Mouse (Mus musculus) layer of hippocampus, postnatal 10 days (tissue): ENCODE results near the gene Bach1. TPM values are rescaled to one million over a fixed set of nuclear protein-coding genes. Genes with fewer than 3 reads are reported as not detected.

Experiments used
- DNase-seq, 2 experiments: peaks; one replicate each; pipeline ENCODE4 v3.0.0; 2021; ENCODE audit warnings: low spot score in 2 of 2
- total RNA-seq, 2 experiments: library from RNA; stranded (reverse); gene quantifications; 2 replicates each; pipeline ENCODE4 v1.2.3; 2021

Bach1 gene
- total RNA-seq, 2 experiments from 2014 or later, result 18.2 to 19.2 TPM

DNA sequence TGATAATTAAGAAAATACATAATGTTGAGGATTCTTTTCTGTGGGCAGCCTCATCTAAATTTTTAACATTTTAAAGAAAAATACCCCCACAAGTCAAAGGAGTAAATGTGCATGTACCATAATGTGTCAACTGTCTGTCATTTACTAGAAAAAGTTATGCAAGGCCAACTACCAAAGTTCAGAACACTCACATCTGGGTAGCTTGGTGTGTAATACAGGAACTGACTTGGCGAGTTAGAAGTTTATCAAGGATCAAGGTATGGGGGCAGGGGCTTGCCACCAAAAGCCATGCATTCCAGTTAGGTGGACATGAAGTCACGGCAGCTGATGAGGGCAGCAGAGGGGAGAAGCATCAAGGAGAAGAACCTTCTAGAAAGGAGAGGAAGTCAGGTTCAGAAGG is 13.2 kb downstream of the Bach1 start:
- DNase-seq, result no peak

DNA sequence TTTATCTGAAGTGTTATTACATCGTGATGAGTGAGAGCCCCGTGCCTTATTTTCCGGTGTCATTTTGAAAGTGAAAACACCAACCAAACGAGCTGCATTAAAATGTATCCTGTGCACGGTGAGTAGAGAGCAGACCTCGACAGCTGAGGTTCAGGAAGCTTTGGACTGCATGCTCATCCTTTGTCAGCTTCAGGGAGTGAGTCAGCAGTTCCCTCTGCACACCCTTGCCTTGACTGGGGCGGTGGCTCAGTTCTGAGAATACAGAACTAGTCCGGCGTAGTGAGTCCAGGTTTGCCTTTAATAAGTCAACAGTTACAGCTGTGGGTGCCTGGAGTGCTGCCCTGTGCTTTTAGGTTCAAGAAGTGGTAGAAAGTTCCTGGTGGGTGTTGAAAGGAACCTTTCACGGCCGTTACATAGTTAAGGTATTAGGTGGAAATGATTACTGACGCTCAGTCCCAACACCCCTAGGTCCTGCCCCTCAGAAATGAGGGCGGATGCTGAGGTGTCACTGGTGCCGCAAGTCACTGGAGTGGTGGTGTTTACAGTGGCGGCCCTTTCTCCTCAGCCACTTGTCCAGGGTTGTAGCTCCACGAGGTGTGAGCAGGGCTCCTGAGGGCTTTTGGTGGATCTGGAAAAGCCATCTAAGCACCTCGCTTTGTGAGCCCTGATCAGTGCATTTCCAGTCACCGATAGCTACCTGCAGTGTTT is 14.4 kb downstream of the Bach1 start:
- DNase-seq, result no peak

DNA sequence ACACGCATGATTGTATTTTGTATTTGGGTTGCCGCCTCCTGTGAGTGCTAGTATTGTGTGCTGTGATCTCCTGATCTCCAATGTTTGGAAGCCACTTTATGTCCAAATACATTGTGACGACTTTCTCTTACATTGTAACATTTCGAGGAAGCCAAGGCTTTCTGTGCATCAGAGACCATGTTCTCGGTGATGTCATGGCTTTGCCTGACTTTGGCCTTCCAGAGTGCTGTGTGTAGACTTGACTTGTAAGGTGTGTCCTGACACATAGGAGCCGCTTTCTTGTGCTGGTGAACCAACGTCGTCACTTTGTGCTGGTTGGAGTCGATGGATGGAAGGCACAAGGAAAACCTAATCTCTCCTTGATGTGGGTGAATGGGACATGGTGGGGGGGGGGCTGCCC is 15.8 kb downstream of the Bach1 start:
- no peak for DNase-seq

DNA sequence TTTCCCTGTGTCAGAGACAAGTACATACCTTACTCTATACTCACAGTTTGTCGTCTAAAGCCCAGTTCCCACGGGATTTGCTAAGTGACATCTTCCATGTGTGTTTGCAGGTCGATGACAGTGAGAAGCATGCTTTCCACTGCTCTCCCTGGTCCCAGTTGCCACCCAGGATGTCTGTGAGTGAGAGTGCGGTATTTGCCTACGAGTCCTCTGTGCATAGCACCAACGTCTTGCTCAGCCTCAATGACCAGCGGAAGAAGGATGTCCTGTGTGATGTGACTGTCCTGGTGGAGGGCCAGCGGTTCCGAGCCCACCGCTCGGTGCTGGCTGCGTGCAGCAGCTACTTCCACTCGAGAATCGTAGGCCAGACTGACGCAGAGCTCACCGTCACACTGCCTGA is 16.5 kb downstream of the Bach1 start:
- no peak for DNase-seq

DNA sequence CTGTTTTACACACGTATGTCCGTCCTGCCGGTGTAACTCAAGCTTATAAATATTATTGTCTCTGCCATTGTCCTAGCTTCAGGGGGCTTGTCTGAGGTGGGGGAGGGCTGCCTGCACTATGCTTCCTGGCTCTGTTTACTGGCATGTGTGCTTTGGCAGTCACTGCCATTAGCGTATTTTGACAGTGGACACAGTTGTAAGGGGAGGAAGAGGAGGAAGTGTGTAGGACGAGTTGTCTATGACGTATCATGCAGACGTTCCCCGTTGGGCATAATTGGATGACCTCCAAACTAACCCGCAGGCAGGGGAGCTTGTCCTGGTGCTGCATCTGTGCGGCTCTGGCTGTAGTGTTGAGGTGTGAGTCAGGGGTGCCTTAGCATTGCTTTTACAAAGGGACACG is 17.5 kb downstream of the Bach1 start:
- DNase-seq, result no peak

DNA sequence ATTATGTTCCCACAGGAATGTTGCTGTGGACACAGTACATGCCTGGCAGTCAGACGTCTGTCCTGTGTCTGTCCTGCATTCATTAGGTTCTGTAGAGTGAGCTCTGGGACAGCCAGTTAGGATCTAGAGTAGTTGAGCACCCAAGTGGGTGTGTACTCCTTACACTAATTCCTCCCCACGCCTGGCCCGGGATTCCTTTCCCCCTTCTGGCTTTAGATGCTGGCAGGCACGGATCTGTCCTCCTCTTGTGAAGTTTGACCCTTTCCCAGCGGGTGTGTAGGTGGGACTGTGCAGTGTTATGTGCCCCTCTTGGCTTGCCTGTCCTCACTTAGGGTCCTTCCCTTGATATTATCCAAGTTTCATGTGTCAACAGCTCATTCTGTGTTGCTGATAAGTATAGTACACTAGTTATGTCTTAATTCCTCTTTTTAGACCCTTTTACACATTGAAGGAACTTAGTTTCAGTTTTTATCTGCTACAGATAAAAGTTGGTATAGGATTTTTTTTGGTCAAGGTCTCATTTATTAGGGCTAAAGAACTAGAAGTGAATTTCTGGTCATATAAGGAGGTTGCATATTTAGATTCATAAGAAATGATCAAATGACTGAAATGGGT is 18.4 kb downstream of the Bach1 start:
- DNase-seq, result no peak

DNA sequence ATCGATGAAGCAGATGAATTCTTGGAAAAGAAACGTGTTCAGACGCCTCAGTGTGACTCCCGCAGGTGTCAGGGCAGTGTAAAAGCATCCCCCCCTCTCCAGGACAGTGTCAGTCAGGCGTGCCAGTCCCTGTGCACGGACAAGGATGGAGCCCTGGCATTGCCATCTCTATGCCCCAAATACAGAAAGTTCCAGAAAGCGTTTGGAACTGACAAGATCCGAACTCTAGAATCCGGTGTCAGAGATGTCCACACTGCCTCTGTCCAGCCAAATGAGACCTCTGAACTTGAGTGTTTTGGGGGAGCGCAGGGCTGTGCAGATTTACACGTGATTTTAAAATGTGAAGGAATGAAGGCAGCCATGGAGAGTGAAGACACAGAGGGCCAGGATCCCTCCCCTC is 20.3 kb downstream of the Bach1 start:
- no peak for DNase-seq

DNA sequence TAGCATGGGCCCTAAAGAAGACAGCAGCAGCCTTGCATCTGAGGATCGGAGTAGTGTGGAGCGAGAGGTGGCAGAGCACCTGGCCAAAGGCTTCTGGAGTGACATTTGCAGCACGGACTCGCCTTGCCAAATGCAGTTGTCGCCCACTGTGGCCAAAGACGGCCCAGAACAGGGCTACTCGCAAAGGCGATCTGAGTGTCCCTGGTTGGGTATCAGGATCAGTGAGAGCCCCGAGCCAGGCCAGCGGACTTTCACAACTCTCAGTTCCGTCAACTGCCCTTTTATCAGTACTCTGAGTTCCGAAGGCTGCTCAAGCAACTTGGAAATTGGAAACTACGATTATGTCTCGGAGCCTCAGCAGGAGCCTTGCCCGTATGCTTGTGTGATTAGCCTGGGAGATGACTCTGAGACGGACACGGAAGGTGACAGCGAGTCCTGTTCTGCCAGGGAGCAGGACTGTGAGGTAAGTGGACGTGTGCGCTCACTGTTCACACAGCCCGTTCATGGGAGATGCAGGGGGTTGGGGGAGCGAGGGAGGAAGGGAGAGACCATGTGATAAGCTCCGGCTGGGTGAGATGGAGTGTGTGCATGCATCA is 21.0 kb downstream of the Bach1 start:
- DNase-seq, result no peak

DNA sequence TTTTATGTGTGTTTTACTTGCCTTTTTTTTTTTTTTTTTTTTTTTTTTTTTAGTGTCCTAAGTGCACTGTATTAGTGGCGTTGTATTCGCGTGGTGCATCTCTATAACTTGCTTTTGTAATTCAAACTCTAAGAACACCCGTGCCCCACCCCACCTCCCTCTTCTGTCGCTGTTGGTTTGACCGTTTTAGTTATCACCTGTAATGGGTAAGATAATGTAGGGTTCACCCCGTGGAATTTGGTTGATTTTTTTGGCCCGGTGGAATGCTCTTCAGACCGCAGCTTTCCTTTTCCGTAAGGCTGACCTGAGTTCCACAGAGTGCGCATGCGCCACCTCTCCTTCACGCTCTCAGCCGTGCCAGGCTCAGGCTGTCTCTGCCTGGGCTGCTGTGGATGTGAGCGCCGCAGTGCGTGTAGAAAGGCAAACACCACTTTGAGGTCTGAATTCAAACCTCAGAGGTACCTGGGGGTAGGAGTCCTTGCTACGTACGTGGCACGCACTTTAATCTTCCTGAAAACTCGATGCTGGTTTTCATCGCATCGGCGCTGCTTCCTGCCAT is 22.2 kb downstream of the Bach1 start:
- DNase-seq, result no peak

DNA sequence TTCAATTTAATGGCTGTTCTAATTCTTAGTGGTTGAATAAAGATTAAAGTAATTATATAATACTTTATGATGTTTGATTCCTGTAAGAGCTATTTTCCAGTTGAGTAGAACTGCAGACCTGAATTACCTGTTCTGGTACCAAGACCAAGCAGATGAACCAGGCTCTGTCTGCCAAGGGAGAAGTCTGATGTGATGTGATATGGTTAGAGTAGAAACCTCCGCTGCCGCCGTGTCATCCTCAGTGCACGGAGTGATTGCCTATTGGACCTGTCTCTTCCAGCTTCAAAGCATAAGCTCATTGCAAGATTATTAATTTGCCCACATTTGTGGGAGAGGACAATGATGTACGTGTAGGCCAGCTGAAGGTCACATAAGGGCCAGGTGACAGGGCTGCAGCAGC is 24.1 kb downstream of the Bach1 start:
- no peak for DNase-seq

DNA sequence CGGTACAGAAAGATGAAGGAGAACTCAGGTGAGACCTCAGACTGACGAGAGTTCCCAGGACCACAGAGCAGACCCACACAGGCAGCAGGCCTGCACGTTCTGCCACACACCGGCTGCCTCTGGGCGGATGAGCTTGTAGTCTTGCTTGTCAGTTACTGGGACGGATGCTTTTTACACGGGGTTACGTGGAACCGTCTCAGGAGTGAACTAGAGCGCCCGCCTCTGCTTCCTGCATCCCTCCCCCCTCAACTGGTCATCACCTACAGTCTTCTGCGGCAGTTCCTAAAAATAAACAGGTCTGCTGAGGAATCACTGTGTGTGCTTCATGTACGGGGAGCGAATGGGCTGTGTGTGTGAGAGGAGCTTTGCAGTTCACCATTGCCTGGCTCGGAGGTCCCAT is 24.7 kb downstream of the Bach1 start:
- no peak for DNase-seq

DNA sequence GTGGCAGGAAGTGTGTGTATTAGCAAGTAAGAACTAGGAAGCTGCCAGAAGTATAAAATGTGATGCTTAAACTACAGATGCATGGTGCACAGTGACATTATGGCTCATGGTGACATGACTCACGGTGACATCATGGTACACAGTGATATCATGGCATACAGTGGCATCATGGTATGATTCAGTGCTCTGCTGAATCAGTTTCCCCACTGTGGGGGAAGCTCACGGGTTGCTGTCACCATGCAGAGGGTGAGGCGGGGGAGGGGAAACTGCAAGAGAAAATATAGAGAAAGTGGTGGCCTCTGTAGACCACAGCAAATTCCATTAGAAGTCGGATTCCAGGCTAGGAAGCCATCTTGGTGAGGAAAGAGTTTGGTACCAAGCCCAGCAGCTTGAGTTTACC is 26.1 kb downstream of the Bach1 start:
- DNase-seq, result no peak

DNA sequence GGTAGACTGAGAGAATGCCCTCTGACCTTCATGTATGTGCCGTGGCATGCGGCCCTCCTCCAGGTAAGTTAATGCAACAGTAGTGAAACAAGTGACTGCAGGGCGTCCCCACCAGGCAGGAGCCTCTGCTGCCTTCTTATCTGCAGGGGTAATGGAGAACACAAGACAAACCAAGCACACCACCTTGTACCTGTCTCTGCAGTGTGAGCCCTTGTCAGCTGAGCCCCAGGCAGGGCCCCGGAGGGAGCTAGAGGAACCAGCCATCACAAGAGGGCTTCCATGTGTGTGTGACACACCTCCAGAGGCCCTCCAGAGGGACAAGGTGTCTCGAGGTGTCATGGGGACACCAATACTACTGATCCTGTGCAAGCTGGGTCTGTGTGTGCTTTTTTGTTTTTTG is 26.5 kb downstream of the Bach1 start:
- DNase-seq, result no peak

DNA sequence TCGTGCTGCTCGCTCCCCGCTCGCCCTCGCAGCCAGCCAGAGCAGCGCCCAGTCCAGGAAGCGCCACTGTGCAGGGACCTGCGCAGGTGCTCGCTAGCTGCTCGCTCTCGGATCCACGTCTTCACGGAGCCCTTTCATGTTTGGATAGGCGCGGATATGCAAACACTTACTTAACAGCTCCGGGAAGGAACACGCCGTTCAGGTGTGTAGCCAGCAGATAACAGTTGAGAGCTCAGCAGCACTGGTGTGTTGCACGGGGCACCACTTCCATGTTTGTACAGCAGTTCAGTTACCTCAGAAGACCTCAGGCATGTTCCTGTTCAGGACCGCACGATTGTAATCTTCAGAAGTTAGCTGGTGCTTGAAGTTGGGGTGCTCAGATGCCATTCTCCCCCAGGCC is 27.2 kb downstream of the Bach1 start:
- no peak for DNase-seq

DNA sequence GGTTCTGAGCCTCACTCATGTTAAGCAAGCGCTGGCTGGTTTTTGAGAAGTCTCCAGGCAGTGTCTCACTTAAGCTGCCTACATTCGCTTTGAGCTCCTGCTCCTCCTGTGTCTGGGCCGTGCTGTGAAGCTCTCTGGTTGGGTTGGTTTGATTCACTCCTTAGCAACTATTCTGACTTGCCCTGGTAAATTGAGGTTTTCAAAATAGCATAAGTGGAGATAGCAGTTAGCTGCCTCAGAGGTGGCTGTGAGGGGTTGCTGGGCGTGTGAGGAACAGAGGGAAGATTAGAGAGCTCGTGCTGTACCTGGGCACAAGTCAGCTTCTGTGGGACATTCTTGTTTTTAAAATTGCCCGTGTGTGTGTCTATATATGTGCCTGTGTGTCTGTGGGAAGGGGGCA is 27.6 kb downstream of the Bach1 start:
- no peak for DNase-seq

DNA sequence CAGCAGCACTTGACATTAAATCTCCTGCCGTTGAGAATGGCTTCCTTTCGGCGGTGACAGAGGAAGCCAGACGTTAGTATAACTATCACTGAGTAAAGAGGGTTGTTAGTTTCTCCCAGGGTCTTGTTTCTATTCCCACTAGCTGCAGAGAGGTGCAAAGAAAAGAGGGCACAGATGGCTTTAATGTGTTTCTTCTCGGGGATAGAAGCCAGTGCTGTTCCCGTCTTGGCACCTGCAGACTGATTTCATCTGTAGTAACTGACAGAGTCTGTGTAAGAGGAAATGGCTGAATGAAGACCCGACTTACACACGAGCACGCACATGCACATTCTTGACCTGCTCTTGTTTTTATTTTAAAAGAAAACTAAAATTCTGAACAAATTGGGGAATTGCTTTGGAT is 28.5 kb downstream of the Bach1 start:
- DNase-seq, result no peak

DNA sequence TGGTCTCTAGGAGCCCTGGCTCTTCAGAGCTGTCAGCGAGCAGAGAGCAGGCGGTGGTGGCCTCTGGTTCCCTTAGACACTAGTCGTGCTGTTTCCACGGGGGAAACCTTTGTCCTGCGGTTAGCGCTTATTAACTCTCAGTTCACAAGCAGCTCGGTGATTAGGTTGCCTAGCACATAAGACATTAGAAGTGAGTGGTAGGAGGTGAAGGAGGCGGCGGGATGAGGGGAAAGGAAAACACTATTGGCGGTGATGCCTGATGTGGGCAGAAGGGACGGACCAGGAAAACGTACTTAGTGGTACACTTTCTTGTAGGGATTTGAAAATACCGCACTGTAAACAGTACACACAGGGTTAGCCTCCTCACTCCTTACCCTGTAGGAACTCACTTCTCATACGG is 29.2 kb downstream of the Bach1 start:
- DNase-seq, result no peak

DNA sequence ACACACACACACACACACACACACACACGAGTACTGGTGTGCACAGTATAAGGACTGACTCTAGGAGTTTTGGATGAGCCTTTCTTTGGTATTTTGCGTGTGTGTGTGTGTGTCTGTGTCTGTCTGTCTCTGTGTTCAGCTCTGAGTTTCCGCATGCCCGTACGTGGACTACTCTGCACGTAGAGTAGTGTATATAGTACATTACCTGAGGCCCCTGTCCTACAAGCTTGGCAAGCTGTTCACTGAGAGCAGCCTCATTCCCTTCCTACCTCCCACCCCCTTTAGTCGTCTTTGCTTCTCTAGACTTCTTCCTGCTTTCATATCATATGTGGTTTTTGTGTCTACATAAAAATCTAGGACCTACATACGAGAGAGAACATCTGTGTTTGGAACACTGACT is 30.0 kb downstream of the Bach1 start:
- no peak for DNase-seq

DNA sequence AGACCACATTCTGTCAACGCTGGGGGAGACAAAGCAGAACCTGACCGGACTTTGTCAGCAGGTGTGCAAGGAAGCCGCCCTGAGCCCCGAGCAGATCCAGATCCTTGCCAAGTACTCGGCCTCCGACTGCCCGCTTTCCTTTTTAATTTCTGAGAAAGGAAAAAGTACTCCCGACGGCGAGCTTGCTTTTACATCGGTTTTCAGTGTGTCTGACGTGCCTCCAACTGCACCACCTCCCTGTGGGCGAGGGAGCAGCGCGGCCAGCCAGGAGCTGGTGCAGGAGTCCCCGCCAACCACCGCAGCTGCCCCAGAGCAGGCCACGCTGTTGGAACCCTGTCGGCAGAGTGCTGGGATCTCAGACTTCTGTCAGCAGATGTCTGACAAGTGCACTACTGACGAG is 30.7 kb downstream of the Bach1 start:
- DNase-seq, result no peak

DNA sequence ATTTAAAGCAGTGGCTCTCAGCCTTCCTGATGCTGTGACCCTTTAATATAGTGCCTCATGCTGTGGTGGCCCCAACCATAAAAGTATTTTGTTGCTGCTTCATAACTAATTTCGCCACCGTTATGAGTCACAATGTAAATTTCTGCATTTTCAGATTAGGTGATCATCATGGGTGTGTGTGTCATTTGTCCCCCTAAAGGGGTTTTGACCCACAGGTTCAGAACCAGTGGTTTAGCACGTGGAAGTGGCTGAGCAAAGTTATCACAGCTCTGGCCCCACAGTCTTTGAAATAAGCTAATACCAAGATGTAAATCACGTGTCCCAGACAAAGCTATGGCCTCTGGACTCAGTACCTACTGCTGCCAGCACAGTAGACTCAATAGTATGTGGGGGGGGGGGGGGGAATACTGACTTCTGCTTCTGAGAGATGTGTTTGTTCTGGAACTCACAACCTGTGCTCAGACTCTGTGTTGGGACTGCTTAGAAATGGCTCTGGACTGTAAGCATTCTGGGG is 36.2 kb downstream of the Bach1 start:
- no peak for DNase-seq

DNA sequence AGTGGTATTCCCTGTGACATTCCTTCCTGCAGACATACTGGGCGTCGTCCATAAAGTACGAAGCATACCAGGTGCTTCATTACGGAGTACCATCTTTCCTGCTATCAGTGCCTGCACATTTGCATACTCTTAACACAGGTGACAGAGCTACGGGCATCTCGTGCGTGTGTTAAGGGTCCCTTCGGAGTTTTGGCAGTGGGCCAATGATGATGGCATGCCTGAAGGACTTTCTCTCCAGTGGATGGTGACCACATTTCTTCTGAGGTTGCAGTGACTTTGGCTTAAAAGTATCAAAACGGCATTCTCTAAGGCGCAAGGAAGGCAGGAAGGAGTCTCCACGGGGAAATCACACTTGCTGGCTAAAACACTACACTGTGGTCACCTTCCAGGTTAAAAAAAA is 37.4 kb downstream of the Bach1 start:
- DNase-seq, result no peak

DNA sequence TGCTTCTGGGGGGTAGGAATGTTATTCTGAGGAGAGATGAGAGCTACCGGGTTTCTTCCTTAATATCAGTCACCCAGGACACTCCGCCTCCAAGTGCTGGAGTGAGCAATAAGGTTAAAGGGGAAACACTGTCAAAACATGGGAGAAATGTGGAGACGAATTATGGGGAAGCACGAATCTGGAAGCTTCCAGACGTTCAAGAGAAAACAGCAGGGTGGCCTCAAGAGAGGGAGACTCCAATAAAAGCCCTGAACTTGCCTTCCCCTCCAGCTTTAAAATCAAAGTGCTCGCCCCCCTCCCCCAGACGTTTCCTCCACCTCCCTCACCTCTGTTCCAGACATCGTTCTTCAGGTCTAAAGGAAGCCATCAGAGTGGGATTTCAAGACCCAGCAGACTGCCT is 38.6 kb downstream of the Bach1 start:
- DNase-seq, result no peak
